Mouse (Mus musculus): ENCODE measurements around the gene Wdr46. TPM values are rescaled to one million over a fixed set of nuclear protein-coding genes. Genes with fewer than 3 reads are reported as not detected.
"Not testable (repeated sequence)": the region's sequence is repeated elsewhere in the genome, so short reads cannot be mapped to it uniquely, and the experiment has no call there.

The Wdr46 gene
- polyA plus RNA-seq, 1 experiment from 2014 or later: 11.8 TPM

DNA sequence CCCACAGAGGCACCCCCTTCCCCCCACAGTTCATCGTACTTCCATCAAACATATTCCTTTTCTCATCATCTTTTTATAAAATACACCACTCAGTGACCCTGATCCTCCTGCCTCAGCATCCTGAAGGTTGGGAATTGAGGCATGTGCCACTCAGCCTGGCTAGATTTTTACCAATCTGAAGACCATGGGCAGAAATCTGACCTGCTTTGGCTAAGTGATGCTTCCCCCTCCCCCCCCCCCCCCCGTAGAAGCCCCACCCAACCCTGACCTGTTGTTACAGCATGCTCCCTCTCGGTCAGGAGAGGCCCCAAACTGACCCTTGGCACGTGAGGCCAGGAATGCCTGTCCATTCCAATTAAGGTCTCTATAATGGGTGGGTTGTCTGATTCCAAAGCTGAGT lies 35.6 kb upstream of the Wdr46 start, which contains the start of gene Platr17:
Gene Platr17 (plus strand): TSS at position 301 of the 400 bp plus-strand sequence.
- Histone ChIP-seq H3K79me2 (ENCODE audit: inconsistent target) (peaks cover 17% of the 10 kb centered on the region; the same call in 1 of the 2 replicates), H3K27ac (0 out of 2 replicates have a peak within 1 kb of the TSS, but pooled peaks have one; percentile 65)
- not testable (repeated sequence) for H3K4me3 ChIP-seq (ENCODE audit: inconsistent target); H3K36me3 ChIP-seq (ENCODE audit: inconsistent target)
- WGBS (ENCODE audit: missing documents): 64% methylated on average over 3 of the region's 4 CpGs

- peak overlapping the region; percentile 70 for H3K4me3 ChIP-seq (ENCODE audit: inconsistent target)
- H3K79me2 ChIP-seq (ENCODE audit: inconsistent target): peaks cover 53% of the 10 kb centered on the region
- H3K27ac ChIP-seq: peak overlapping the region; percentile 51
- under 1% methylated on average over 42 of the region's 44 CpGs for WGBS (ENCODE audit: missing documents)
- peaks cover 23% of the 10 kb centered on the region; the same call in 1 of the 2 replicates for H3K36me3 ChIP-seq (ENCODE audit: inconsistent target)
Observed at GRCm38 (mm10) chr17:33908331-33909076, 32.0 kb upstream of the Wdr46 start.

DNA sequence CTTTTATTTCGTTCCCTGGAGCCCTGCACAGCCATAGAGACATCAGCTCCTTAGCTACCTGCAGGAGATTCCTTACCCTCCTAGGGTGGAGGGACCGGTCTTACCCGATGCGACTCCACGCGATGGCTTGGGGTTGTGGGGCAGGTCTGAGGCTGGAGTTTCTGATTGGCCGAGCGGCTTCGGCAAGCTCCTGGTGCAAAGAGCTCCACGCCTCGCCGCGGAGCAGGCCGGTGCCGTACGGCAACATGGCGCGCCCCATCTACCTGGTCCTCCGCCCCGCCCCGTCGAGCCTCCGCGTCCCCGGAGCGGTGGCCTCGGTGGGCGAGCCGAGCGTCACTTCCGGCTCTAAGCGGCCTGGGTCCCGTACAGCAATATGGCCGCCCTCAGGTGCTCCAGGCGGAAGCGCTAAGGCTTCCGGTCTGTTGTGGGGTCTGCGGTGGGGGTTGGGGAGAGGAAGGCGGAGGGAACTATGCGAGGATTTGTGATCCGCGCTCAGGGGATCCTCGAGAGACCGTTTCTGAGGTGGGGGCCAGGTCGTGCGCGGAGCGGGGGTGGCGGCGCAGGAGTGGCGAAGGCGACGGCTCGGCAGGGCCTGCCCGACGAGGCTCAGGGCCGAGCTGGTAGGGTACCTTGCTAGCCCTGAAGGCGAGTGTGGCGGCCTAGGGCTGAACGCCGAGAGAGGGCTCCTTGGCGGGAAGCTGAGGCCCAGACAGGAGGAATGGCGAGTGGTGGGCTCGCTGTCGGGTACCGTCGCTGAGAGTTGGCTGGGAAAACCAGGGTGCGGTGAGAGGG lies 31.2 kb upstream of the Wdr46 start, which contains the start of gene Daxx:
Gene Daxx (plus strand): TSS at position 338 of the 792 bp plus-strand sequence.
- H3K4me3 ChIP-seq (ENCODE audit: inconsistent target): peak within 1 kb of the TSS; percentile 95

GRCm38 (mm10) chr17:33909869-33910250 lies 30.6 kb upstream of the Wdr46 start:
- WGBS (ENCODE audit: missing documents): 3% methylated on average over 14 of the region's 14 CpGs

More for the DNA sequence above, 31.2 kb upstream of the Wdr46 start, which contains the start of gene Daxx:
- WGBS (ENCODE audit: missing documents): under 1% methylated on average over 68 of the region's 68 CpGs
- peaks cover 31% of the 10 kb centered on the region; the same call in 1 of the 2 replicates for H3K36me3 ChIP-seq (ENCODE audit: inconsistent target)
- H3K79me2 ChIP-seq (ENCODE audit: inconsistent target): peaks cover 61% of the 10 kb centered on the region
- peak within 1 kb of the TSS; percentile 93 for H3K27ac ChIP-seq

DNA sequence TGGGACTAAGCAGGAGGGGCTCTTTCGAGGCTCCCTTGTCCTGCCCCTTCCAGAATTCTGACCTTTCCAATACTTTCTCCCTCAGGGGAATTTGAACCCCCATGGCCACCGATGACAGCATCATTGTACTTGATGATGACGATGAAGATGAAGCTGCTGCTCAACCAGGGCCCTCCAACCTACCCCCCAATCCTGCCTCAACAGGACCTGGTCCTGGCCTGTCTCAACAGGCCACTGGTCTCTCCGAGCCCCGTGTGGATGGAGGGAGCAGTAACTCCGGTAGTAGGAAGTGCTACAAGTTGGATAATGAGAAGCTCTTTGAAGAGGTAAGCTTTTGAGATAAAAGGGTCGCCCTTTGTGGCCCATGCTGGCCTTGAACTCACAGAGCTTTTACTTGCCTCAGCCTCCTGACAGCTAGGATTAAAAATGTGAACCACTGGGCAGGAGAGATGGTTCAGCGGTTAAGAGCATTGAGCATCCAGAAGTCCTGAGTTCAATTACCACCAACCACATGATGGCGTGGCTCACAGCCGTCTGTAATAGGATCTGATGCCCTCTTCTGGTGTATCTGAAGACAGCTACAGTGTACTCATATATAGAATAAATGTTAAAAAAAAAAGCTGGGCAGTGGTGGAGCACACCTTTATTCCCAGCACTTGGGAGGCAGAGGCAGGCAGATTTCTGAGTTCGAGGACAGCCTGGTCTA lies 30.0 kb upstream of the Wdr46 start:
- Histone ChIP-seq H3K36me3 (ENCODE audit: inconsistent target) (peaks cover 41% of the 10 kb centered on the region; the same call in 1 of the 2 replicates), H3K79me2 (ENCODE audit: inconsistent target) (peaks cover 70% of the 10 kb centered on the region), H3K4me3 (ENCODE audit: inconsistent target) (peak overlapping the region; percentile 95), H3K27ac (peak overlapping the region; percentile 93)
- 41% methylated on average over 11 of the region's 11 CpGs for whole genome bisulfite sequencing (ENCODE audit: missing documents)

More at GRCm38 (mm10) chr17:33909869-33910250, 30.6 kb upstream of the Wdr46 start:
- peaks cover 67% of the 10 kb centered on the region for H3K79me2 ChIP-seq (ENCODE audit: inconsistent target)
- peak overlapping the region; percentile 95 for H3K4me3 ChIP-seq (ENCODE audit: inconsistent target)
- H3K36me3 ChIP-seq (ENCODE audit: inconsistent target): peaks cover 37% of the 10 kb centered on the region; the same call in 1 of the 2 replicates
- H3K27ac ChIP-seq: peak overlapping the region; percentile 93

DNA sequence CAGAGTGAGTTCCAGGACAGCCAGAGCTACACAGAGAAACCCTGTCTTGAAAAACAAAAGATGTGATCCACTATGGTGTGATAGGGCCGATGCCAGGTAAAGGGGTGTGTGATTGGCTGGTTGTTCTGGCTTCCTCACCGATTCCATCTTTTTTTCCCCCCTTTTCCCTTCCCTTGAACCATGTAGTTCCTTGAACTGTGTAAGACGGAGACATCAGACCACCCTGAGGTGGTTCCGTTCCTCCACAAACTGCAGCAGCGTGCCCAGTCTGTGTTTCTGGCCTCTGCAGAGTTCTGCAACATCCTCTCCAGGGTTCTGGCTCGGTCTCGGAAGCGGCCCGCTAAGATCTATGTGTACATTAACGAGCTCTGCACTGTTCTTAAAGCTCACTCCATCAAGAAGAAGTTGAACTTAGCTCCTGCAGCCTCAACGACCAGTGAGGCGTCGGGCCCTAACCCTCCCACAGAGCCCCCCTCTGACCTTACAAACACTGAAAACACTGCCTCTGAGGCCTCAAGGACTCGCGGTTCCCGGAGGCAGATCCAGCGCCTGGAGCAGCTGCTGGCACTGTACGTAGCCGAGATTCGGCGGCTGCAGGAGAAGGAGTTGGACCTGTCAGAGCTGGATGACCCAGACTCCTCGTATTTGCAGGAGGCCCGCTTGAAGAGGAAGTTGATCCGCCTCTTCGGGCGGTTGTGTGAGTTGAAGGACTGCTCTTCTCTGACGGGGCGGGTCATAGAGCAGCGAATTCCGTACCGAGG lies 29.2 kb upstream of the Wdr46 start:
- peaks cover 71% of the 10 kb centered on the region for H3K79me2 ChIP-seq (ENCODE audit: inconsistent target)
- peaks cover 41% of the 10 kb centered on the region; the same call in 1 of the 2 replicates for H3K36me3 ChIP-seq (ENCODE audit: inconsistent target)
- H3K27ac ChIP-seq: no peak overlapping the region
- WGBS (ENCODE audit: missing documents): 94% methylated on average over 29 of the region's 31 CpGs
- peak overlapping the region; percentile 95; the same call in 1 of the 2 replicates for H3K4me3 ChIP-seq (ENCODE audit: inconsistent target)

DNA sequence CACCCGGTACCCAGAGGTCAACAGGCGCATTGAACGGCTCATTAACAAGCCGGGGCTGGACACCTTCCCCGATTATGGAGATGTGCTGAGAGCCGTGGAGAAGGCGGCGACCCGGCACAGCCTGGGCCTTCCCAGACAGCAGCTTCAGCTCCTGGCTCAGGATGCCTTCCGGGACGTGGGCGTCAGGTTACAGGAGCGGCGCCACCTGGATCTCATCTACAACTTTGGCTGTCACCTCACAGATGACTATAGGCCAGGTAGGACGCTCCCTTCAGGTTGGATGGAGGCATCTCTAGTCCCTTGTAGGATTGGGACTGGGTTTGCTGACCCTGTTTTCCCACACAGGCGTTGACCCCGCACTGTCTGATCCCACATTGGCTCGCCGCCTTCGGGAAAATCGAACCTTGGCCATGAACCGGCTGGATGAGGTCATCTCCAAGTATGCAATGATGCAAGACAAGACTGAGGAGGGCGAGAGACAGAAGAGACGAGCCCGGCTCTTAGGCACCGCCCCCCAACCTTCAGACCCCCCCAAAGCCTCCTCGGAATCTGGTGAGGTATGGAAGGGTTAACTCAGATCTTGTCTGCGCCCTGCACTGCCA lies 28.5 kb upstream of the Wdr46 start:
- Histone ChIP-seq H3K27ac (no peak overlapping the region), H3K4me3 (ENCODE audit: inconsistent target) (no peak overlapping the region), H3K79me2 (ENCODE audit: inconsistent target) (peaks cover 77% of the 10 kb centered on the region), H3K36me3 (ENCODE audit: inconsistent target) (peaks cover 43% of the 10 kb centered on the region; the same call in 1 of the 2 replicates)
- whole genome bisulfite sequencing (ENCODE audit: missing documents): 95% methylated on average over 27 of the region's 28 CpGs

DNA sequence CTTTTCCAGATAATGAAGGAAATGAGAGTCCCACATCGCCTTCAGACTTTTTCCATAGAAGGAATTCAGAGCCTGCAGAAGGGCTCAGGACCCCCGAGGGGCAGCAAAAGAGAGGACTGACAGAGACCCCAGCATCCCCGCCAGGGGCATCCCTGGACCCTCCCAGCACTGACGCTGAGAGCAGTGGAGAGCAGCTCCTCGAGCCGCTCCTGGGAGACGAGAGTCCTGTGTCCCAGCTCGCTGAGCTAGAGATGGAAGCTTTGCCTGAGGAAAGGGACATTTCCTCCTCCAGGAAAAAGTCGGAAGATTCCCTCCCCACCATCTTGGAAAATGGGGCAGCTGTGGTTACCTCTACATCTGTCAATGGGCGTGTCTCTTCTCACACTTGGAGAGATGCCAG lies 27.2 kb upstream of the Wdr46 start:
- no peak overlapping the region for H3K4me3 ChIP-seq (ENCODE audit: inconsistent target)
- no peak overlapping the region for H3K27ac ChIP-seq
- WGBS (ENCODE audit: missing documents): 93% methylated on average over 10 of the region's 10 CpGs
- H3K79me2 ChIP-seq (ENCODE audit: inconsistent target): peaks cover 79% of the 10 kb centered on the region
- peaks cover 55% of the 10 kb centered on the region; the same call in 1 of the 2 replicates for H3K36me3 ChIP-seq (ENCODE audit: inconsistent target)

- Histone ChIP-seq H3K36me3 (ENCODE audit: inconsistent target) (peaks cover 56% of the 10 kb centered on the region; the same call in 1 of the 2 replicates), H3K79me2 (ENCODE audit: inconsistent target) (peaks cover 80% of the 10 kb centered on the region), H3K4me3 (ENCODE audit: inconsistent target) (no peak overlapping the region), H3K27ac (no peak overlapping the region)
- 97% methylated on average over 8 of the region's 8 CpGs for WGBS (ENCODE audit: missing documents)
Observed at GRCm38 (mm10) chr17:33913905-33914304, 26.6 kb upstream of the Wdr46 start.

- 77% methylated on average over 13 of the region's 13 CpGs for WGBS (ENCODE audit: missing documents)
- Histone ChIP-seq H3K27ac (no peak overlapping the region), H3K36me3 (ENCODE audit: inconsistent target) (peaks cover 56% of the 10 kb centered on the region; the same call in 1 of the 2 replicates), H3K4me3 (ENCODE audit: inconsistent target) (no peak overlapping the region), H3K79me2 (ENCODE audit: inconsistent target) (peaks cover 88% of the 10 kb centered on the region)
Observed at GRCm38 (mm10) chr17:33914969-33915391, 25.5 kb upstream of the Wdr46 start.

DNA sequence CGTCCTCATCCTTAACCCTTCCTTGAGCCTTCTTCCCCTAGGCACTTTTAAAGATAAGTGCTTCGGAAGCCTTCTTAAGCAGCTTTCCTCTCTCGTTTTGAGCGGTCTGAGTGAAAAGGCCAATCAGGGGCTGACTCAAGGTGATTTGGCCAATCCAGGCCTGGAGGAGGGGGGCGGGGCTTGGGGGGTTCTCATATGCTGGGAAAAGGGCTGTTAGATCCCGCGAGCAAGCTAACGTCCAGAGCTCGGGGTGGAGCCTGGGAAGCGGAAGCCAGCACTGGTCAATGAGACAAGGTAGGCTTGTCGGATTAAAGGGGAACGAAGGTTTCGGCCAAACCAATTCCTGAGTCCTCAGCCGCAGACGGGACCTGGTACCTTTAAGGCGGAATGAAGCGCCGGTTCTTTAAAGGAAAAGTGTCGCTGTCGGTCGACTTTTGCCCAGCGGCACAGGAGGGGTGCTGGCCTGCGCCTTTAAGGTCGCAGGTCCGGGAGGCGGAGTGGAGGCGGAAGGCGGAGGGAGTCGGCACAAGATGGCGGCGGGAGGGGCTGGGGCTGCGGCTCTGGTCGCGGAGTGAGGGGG lies 24.7 kb upstream of the Wdr46 start, which contains the start of the genes Tapbp and Zbtb22:
Gene Tapbp (plus strand): TSS at position 229 of the 580 bp plus-strand sequence.
Gene Zbtb22 (plus strand): TSS at position 234 of the 580 bp plus-strand sequence.
- WGBS (ENCODE audit: missing documents): 0% methylated on average over 27 of the region's 34 CpGs
- Histone ChIP-seq H3K36me3 (ENCODE audit: inconsistent target) (peaks cover 56% of the 10 kb centered on the region; the same call in 1 of the 2 replicates), H3K4me3 (ENCODE audit: inconsistent target) (peak within 1 kb of the TSS; percentile 74), H3K79me2 (ENCODE audit: inconsistent target) (peaks cover 88% of the 10 kb centered on the region), H3K27ac (peak within 1 kb of the TSS; percentile 38)

DNA sequence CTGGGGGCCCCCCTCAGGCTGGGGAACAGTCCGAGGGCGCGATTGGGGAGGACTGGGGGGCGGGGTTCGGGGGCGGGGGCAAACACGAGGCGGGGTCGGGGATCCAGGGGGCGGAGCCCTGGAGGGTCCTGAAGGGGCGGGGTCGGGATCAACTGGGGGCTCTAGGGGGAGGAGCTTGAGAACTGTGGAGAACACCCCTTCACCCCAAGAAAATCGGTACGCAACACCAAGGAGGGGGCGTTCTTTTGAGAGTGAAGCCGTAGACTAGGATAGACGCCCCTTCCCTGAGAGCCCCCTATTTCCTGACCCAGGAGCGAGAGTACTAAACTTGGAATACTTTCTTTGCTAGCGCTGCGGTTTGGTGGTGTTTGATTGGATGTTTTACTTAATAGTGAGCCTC lies 24.2 kb upstream of the Wdr46 start:
- Histone ChIP-seq H3K27ac (peak overlapping the region; percentile 38), H3K4me3 (ENCODE audit: inconsistent target) (peak overlapping the region; percentile 74), H3K36me3 (ENCODE audit: inconsistent target) (peaks cover 52% of the 10 kb centered on the region; the same call in 1 of the 2 replicates), H3K79me2 (ENCODE audit: inconsistent target) (peaks cover 88% of the 10 kb centered on the region)
- WGBS (ENCODE audit: missing documents): 0% methylated on average over 10 of the region's 20 CpGs
